Mouse (Mus musculus) embryonic facial prominence, embryonic 12.5 days (tissue): ENCODE measurements around the gene Ppa1. TPM values are rescaled to one million over a fixed set of nuclear protein-coding genes. Genes with fewer than 3 reads are reported as not detected.
"Not testable (repeated sequence)": the region's sequence is repeated elsewhere in the genome, so short reads cannot be mapped to it uniquely, and the experiment has no call there.

Experiments used
- ATAC-seq: fragments of 200-750 bp; cut with Nextera tagmentation; 2 replicates; pipeline ENCODE4 v1.8.0; 2017; ENCODE audit not compliant: insufficient number of reproducible peaks, insufficient read depth, low FRiP score, low TSS enrichment
- H3K27ac ChIP-seq: fragments of 300-500 bp; sonication (generic); 2 replicates; pipeline ENCODE4 v1.5.1; 2016; ENCODE audit warnings: mild to moderate bottlenecking
- H3K27me3 ChIP-seq: fragments of 300-500 bp; sonication (generic); 2 replicates; pipeline ENCODE4 v1.6.1; 2016; ENCODE audit warnings: mild to moderate bottlenecking, moderate library complexity
- H3K36me3 ChIP-seq: fragments of 300-500 bp; sonication (generic); 2 replicates; pipeline ENCODE4 v1.6.1; 2016; ENCODE audit warnings: mild to moderate bottlenecking
- H3K4me1 ChIP-seq: fragments of 300-500 bp; sonication (generic); 2 replicates; pipeline ENCODE4 v1.6.1; 2016
- H3K4me2 ChIP-seq: fragments of 300-500 bp; sonication (generic); replicated peaks from 2 replicates; pipeline ENCODE4 v1.6.1; 2016; ENCODE audit warnings: mild to moderate bottlenecking, moderate library complexity
- H3K4me3 ChIP-seq: fragments of 300-500 bp; sonication (generic); 2 replicates; pipeline ENCODE4 v1.5.1; 2016; ENCODE audit warnings: mild to moderate bottlenecking
- H3K9ac ChIP-seq: fragments of 300-500 bp; sonication (generic); 2 replicates; pipeline ENCODE4 v1.6.1; 2016; ENCODE audit warnings: mild to moderate bottlenecking, moderate library complexity
- H3K9me3 ChIP-seq: fragments of 300-500 bp; sonication (generic); 2 replicates; pipeline ENCODE4 v1.6.1; 2016; ENCODE audit warnings: mild to moderate bottlenecking, moderate library complexity
- WGBS: fragments of 180-500 bp; shearing (Covaris S2); methylation state at CpG from one replicate; pipeline ENCODE4 v1.1.7; 2016; 5-methylcytosine and 5-hydroxymethylcytosine counted together
- polyA plus RNA-seq: library from polyadenylated mRNA; unstranded; fragments of >200 nt; fragmentation: Nextera tagmentation; extraction: Ambion mirVana; gene quantifications from 2 replicates; pipeline ENCODE4 v1.2.1, GENCODE M21; 2016

Ppa1 gene
- polyA plus RNA-seq, 1 experiment from 2014 or later: 221 TPM

DNA sequence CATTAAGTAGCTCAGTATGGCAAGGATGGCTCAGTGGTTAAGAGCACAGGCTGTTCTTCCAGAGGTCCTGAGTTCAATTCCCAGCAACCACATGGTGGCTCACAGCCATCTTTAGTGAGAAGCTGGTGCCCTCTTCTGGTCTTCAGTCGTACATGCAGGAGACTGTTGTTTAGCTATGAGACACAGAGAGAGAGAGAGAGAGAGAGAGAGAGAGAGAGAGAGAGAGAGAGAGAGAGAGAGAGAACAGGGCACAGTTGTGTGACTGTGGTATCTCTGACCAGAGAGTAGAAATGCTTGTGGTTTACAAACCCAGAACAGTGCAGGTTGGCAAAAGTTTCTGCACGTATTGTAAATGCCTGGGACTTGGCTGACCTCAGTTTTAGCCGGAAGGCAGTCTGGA, 24.5 kb upstream of the Ppa1 start:
- ATAC-seq: not testable (repeated sequence)

DNA sequence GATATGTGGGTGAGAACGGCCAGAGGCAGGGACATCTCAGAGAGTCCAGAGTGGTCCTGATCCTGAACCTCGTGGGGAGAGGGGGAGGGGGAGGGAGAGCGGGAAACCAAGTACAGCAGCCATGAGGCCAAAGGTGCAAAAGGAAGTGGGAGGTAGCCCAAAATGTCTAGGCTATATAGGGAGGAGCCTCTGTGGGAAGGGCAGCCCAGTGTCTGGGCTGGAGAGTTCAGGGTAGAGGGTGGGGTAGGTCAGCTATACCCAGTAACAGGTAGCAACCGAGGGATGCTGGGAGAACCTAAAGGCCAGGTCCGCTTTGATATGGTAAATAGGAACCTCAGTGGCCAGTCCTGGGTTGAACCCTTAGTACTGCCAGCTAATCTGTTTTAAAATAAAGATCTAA, 23.6 kb upstream of the Ppa1 start:
- peaks cover 11% of the 10 kb centered on the region for H3K4me1 ChIP-seq
- H3K4me3 ChIP-seq: no peak overlapping the region
- no peaks in the 10 kb centered on the region for H3K36me3 ChIP-seq
- H3K27ac ChIP-seq: no peak overlapping the region
- no peak overlapping the region for H3K9ac ChIP-seq
- ATAC-seq: 0 out of 2 replicates have a peak, but pooled peaks have one; percentile 14
- H3K27me3 ChIP-seq: peaks cover 31% of the 10 kb centered on the region
- H3K9me3 ChIP-seq: no peaks in the 10 kb centered on the region
- WGBS: 23% methylated on average over 5 of the region's 5 CpGs
- H3K4me2 ChIP-seq: peak overlapping the region; percentile 92; the same call in 1 of the 2 replicates

More for the DNA sequence above, 24.5 kb upstream of the Ppa1 start:
- not testable (repeated sequence) for H3K36me3 ChIP-seq, H3K4me3 ChIP-seq, H3K9me3 ChIP-seq, H3K27ac ChIP-seq, H3K4me2 ChIP-seq, H3K9ac ChIP-seq
- 63% methylated on average over 3 of the region's 3 CpGs for WGBS
- Histone ChIP-seq H3K4me1 (peaks cover 11% of the 10 kb centered on the region), H3K27me3 (peaks cover 31% of the 10 kb centered on the region)

GRCm38 (mm10) chr10:61625381-61626257, 22.7 kb upstream of the Ppa1 start:
- Histone ChIP-seq H3K4me3 (peak overlapping the region; percentile 47), H3K27ac (no peak overlapping the region), H3K36me3 (no peaks in the 10 kb centered on the region), H3K4me1 (peaks cover 11% of the 10 kb centered on the region), H3K9me3 (no peaks in the 10 kb centered on the region), H3K27me3 (peaks cover 31% of the 10 kb centered on the region), H3K4me2 (peak overlapping the region; percentile 92), H3K9ac (peak overlapping the region; percentile 35; the same call in 1 of the 2 replicates)
- no peak for ATAC-seq
- WGBS: 3% methylated on average over 74 of the region's 74 CpGs

- Histone ChIP-seq H3K27ac (no peak overlapping the region), H3K36me3 (no peaks in the 10 kb centered on the region), H3K9me3 (no peaks in the 10 kb centered on the region), H3K27me3 (peaks cover 31% of the 10 kb centered on the region), H3K4me1 (peaks cover 11% of the 10 kb centered on the region), H3K9ac (no peak overlapping the region), H3K4me2 (no peak overlapping the region), H3K4me3 (no peak overlapping the region)
- 77% methylated on average over 3 of the region's 3 CpGs for WGBS
- no peak for ATAC-seq
Observed at GRCm38 (mm10) chr10:61626551-61626950, 21.8 kb upstream of the Ppa1 start.

- Histone ChIP-seq H3K9ac (no peak overlapping the region), H3K27me3 (peaks cover 31% of the 10 kb centered on the region), H3K36me3 (no peaks in the 10 kb centered on the region), H3K27ac (no peak overlapping the region), H3K4me2 (no peak overlapping the region), H3K4me3 (no peak overlapping the region), H3K4me1 (peaks cover 11% of the 10 kb centered on the region), H3K9me3 (no peaks in the 10 kb centered on the region)
- no peak for ATAC-seq
- WGBS: 44% methylated on average over 15 of the region's 15 CpGs
Observed at GRCm38 (mm10) chr10:61627195-61627937, 21.0 kb upstream of the Ppa1 start.

DNA sequence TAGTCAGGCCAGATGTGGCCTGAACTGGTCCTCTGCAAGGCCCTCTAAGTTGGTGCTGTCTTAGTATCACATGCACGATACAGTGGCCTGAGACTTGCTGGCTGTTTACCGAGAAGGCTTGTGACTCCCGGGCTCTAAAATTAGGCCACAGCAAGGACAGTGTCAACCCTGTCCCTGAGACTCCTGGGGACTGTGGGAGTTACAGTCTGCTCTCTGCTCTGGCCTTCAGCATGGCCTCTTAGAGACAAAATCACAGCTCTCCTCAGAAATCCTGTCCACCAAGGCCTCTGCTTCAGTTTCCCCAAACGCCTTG, 20.5 kb upstream of the Ppa1 start:
- H3K9me3 ChIP-seq: no peaks in the 10 kb centered on the region
- H3K27me3 ChIP-seq: peaks cover 31% of the 10 kb centered on the region
- 62% methylated on average over 4 of the region's 4 CpGs for WGBS
- H3K36me3 ChIP-seq: no peaks in the 10 kb centered on the region
- H3K4me1 ChIP-seq: peaks cover 11% of the 10 kb centered on the region
- no peak overlapping the region for H3K27ac ChIP-seq
- H3K4me2 ChIP-seq: no peak overlapping the region
- H3K4me3 ChIP-seq: no peak overlapping the region
- no peak for ATAC-seq
- H3K9ac ChIP-seq: no peak overlapping the region

GRCm38 (mm10) chr10:61632445-61632844, 15.9 kb upstream of the Ppa1 start:
- H3K27me3 ChIP-seq: no peaks in the 10 kb centered on the region; the same call in 1 of the 2 replicates
- no peak overlapping the region for H3K9ac ChIP-seq
- H3K4me1 ChIP-seq: no peaks in the 10 kb centered on the region
- no peak overlapping the region for H3K27ac ChIP-seq
- no peaks in the 10 kb centered on the region for H3K9me3 ChIP-seq
- no peak overlapping the region for H3K4me2 ChIP-seq
- H3K4me3 ChIP-seq: no peak overlapping the region
- 75% methylated on average over 10 of the region's 10 CpGs for WGBS
- H3K36me3 ChIP-seq: no peaks in the 10 kb centered on the region
- ATAC-seq: no peak

DNA sequence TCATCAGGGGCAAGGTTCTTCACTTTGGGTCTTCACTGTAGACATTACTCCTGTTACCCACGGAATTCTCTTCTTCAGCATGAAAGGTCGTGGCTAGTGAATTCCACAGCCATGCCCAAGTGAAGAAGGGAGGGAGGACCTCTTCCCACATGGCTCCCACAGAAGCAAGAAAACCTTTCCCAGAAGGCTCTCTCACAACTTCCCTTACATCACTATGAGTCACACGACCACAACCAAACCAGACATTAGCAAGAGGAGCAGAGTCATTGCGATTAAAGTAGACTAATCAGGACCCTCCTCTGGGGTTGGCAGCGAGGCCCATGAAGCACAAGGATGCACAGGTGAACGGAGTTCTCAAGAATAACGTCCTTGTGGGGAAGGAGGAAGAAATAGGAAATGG, 11.3 kb upstream of the Ppa1 start:
- Histone ChIP-seq H3K36me3 (no peaks in the 10 kb centered on the region), H3K4me1 (no peaks in the 10 kb centered on the region), H3K9ac (no peak overlapping the region), H3K4me3 (no peak overlapping the region), H3K27ac (no peak overlapping the region), H3K4me2 (no peak overlapping the region), H3K9me3 (no peaks in the 10 kb centered on the region), H3K27me3 (no peaks in the 10 kb centered on the region)
- WGBS: 73% methylated on average over 7 of the region's 7 CpGs
- ATAC-seq: no peak

GRCm38 (mm10) chr10:61640363-61640762, 8.0 kb upstream of the Ppa1 start:
- Histone ChIP-seq H3K36me3 (no peaks in the 10 kb centered on the region), H3K27ac (no peak overlapping the region), H3K4me2 (no peak overlapping the region), H3K4me3 (no peak overlapping the region), H3K9me3 (no peaks in the 10 kb centered on the region), H3K4me1 (no peaks in the 10 kb centered on the region), H3K9ac (no peak overlapping the region), H3K27me3 (no peaks in the 10 kb centered on the region)
- 70% methylated on average over 4 of the region's 4 CpGs for WGBS
- no peak for ATAC-seq

- H3K9me3 ChIP-seq: no peaks in the 10 kb centered on the region
- no peak overlapping the region for H3K4me3 ChIP-seq
- no peak overlapping the region for H3K4me2 ChIP-seq
- H3K9ac ChIP-seq: no peak overlapping the region
- ATAC-seq: no peak
- no peaks in the 10 kb centered on the region for H3K36me3 ChIP-seq
- H3K4me1 ChIP-seq: peaks cover 14% of the 10 kb centered on the region; the same call in 1 of the 2 replicates
- no peaks in the 10 kb centered on the region for H3K27me3 ChIP-seq
- H3K27ac ChIP-seq: no peak overlapping the region
- WGBS: 72% methylated on average over 7 of the region's 7 CpGs
Observed at GRCm38 (mm10) chr10:61646557-61646956, 1.8 kb upstream of the Ppa1 start.

- Histone ChIP-seq H3K9me3 (no peaks in the 10 kb centered on the region), H3K27ac (peak overlapping the region; percentile 73), H3K9ac (peak overlapping the region; percentile 86), H3K27me3 (no peaks in the 10 kb centered on the region), H3K4me1 (peaks cover 14% of the 10 kb centered on the region; the same call in 1 of the 2 replicates), H3K4me2 (peak overlapping the region; percentile 92), H3K4me3 (peak overlapping the region; percentile 85), H3K36me3 (peaks cover 12% of the 10 kb centered on the region; the same call in 1 of the 2 replicates)
- WGBS: 1% methylated on average over 42 of the region's 49 CpGs
- ATAC-seq: peak; percentile 49
Observed at GRCm38 (mm10) chr10:61648737-61649645, 639 bp downstream of the Ppa1 start.
